Mouse (Mus musculus) T-helper 2 cell (primary cell): Measurements from ENCODE around the gene Mapk8ip1.

ENCODE experiments used
- in situ Hi-C: fragments of 300-600 bp; cut with MboI, MseI; formaldehyde crosslinking; loops from one replicate; pipeline ENCODE4 v1.15.1; 2025; ENCODE audit warnings: high pct_unique_total_duplicates

The Mapk8ip1 gene

DNA sequence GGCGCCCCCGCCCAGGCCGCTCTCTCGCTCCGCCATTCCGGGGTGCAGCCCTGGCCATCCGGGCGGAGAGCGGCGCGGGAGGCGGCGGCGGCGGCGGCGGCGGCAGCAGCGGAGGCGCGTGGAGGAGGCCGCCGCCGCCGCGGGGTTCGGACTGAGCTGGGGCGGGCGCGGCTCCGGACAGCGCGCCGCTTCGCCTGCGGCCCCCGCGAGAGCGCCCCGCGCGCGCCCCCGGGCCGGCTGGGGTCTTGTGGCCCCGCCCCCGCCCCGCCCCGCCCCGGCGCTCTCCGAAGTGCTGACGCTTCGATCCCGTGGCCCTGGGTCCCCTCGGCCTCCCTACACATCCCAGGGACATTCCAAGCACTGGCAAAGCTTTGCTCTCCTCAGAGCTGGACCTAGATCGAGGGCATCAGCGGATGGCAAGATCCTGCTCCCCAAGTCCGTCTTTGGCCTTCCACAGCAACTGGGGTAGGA lies at the start of gene Mapk8ip1:
Gene Mapk8ip1 (minus strand): TSS at position 173 of the 471 bp plus-strand sequence.
- in situ Hi-C loops: loop anchor here (25.0 kb wide), 1 partner anchor 1664 kb away; the partner anchor contains the start of gene Fnbp4

DNA sequence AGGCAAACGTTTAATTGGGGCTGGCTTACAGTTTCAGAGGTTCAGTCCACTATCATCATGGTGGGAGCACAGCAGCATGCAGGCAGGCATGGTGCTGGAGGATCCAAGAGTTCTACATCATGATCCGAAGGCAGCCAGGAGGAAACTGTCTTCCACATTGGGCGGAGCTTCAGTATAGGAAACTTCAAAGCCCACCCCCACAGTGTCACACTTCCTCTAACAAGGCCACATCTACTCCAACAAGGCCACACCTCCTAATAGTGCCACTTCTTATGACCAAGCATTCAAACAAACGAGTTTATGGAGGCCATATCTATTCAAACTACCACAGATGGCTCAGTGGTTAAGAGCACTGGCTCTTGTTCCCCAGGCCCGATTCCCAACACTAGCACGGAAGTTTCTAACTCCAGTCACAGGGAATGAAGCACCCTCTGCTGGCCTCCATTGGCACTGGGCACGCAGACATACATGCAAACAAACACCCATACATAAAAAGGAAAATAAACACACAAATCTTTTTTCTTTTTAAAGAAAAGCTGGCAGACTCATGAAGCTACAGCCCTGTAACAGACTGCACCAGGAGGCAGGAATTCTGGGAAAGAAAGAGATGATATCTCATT lies 46.2 kb upstream of the Mapk8ip1 start:
- in situ Hi-C loops: loop anchor here (5.0 kb wide), 1 partner anchor 475 kb away; no protein-coding TSS in a partner anchor

DNA sequence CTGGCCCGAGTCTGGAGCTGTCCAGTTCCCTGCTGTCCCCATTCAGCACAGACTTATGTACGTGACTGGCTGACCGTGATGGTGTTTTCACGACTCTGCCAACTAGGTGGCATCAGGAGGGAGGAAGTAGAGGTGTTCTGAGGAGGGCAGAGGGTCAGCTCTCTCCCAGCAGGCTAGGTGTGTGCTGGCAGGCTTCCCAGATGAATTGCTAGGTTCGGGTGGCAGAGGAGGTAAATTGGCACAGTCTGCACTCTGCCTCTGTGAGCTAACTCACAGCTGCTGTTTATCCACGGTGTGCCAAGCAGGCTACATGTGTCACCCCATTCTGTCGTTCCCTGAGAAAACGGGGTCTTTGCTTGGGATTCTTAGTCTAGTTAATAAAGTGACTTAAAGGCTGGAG lies 45.6 kb upstream of the Mapk8ip1 start:
- in situ Hi-C loops: loop anchor here (5.0 kb wide), 1 partner anchor 474 kb away; no protein-coding TSS in a partner anchor

DNA sequence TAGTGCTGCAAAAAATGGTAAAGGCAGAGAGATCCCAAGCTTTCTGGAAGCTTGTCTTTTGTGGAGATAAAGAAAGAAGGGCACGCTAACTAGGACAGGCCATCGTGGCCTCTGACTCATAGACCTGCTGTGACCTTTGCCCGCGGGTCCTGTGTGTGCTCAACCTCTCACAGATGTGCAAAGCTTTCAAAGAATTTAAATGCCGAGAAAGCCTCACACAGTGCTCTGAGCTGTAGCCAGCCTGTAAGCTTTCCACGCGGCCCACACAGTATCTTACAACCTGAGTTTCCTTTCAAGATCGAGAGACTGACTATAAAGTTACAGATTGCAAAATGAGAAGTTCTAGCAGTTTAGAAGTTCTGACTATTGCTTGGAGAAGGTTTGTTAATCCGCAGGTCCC lies 44.8 kb upstream of the Mapk8ip1 start:
- in situ Hi-C loops: loop anchor here (5.0 kb wide), 1 partner anchor 474 kb away; no protein-coding TSS in a partner anchor

DNA sequence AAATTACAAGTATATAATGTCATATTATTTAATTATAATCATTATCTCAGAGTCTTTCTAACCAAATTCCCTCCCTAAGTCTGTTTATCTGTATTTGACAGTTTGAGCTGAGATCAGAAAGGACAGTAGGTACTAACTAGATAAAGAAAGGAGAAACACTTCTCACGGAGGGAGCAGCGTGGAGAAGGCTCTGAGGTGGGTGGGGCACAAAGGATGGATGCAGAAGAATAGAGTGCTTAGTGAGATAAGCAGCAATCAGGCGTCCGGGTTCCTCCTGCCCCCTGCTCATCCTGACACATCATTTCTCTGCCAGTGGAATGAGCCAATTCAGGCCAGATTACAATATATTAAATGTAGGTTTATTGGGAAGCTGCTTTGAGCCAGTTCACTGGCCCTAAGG lies 43.3 kb upstream of the Mapk8ip1 start:
- in situ Hi-C loops: no loop called here

DNA sequence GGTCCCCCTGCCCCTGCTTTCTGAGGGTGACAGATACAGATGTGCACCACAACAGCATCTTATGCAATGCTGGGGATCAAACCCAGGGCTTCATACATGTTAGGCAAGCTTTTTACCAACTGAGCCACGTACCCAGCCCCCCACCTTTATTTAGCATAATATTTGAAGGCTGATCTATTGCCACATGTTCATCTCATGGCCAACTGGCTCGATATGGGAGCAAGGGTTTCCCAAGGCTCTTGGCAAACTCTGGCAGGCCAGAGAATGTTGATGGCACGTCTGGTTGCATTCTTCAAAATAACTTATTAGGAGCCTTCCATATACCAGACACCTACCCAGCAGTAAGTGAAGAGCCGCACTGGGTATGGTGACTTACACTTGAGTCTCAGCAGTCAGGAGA lies 42.2 kb upstream of the Mapk8ip1 start:
- in situ Hi-C loops: no loop called here

DNA sequence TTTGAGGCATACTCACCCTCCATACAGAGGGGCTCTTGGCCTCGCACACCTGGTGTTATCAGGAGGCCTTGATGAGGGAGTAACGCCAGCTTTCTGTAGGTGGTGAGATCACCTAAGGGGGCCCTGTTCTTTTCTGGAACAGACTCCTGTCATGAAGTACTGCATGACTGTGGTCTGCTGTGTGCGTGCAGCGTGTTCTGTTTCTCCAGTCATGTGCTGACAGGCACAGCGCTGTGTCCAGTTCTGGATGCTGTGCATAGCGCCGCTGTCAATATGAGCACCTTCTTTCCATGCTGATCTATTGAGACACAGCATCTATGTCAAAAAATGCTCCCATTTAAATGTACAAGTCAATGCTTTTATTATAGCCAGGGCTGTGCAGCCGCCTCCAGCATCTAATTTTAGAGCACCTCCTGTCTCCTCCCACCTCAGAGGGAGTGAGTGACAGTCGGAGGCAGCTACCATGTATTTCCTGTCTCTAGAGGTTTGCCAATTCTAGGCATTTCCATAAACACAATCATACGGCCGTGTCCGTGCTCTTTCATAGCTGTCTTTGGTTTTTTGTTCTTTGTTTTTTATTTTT lies 41.4 kb upstream of the Mapk8ip1 start:
- in situ Hi-C loops: no loop called here

DNA sequence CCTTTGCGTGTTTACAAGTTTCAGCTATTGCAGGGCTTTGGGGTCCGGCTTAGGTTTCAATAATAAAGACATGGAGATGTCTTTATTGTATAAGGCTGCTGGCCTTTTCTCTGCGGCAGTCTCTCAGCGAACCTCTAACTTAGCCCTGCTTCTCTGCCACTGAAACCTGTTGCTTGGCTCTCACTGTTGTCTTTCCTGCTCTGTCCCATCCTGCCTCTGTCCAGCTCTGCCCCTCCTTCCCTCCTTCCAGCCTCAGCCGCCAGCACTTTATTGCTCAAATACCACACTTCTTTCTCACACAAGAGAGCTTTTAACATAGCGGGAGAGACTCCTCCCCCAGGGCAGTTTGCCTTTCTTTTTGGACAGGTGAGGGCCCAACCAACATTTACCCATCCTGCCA lies 39.4 kb upstream of the Mapk8ip1 start:
- in situ Hi-C loops: no loop called here

DNA sequence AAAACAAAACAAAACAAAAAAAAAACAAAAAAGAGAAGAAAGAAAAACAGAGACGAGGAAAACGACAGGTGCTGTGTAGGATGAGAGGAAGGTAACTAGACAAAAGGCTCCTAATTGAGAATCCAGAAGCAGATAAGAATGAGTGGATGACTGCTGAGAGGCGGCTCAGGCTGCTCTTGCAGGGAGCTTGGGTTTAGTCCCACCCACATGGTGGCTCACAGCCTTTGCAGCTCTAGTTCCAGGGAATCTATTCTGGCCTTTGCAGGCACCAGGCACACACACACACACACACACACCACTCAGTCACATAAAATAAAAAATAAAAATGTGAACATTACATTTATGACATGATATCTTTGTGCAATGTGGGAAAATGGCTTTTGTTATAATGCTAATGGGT lies 37.5 kb upstream of the Mapk8ip1 start:
- in situ Hi-C loops: loop anchor here (5.0 kb wide), 1 partner anchor 61 kb away; no protein-coding TSS in a partner anchor

DNA sequence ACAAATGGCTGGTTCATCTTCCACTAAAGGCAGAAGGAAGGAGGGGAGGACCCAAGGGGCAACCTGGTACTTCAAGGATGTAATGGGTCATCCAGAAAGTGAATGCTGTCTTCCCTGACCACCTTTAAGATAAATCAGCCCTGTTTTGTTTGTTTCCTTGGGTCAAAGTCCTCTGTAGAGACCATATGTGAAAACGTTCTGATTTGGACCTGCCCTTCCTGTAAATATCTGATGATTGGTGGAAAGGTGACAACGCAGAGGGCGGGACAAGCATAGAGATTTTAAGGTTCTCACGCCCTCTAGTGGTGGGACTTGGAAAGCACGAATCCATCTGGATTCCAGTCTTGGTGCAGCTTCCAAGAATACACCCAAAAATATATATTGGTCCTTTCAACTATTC lies 36.8 kb upstream of the Mapk8ip1 start:
- in situ Hi-C loops: loop anchor here (5.0 kb wide), 1 partner anchor 61 kb away; no protein-coding TSS in a partner anchor

DNA sequence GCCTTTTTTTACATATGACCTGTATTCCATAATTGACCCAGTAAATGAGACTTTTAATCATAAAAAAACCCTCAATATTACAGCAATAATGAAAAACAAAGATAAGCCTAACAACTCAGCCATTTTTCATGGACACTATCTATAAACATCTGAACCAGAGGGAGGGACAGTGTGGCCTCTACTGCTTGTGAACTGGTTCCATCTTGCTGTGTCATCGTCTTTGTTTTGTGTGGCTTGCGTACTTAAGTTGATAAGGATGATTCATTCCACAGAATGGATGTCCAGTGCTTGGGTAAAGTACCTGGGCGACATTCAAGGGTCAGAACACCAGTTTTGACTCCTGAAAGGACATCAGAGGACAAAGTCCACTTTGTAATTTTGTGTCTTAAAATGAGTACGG lies 36.3 kb upstream of the Mapk8ip1 start:
- in situ Hi-C loops: loop anchor here (5.0 kb wide), 1 partner anchor 60 kb away; no protein-coding TSS in a partner anchor

DNA sequence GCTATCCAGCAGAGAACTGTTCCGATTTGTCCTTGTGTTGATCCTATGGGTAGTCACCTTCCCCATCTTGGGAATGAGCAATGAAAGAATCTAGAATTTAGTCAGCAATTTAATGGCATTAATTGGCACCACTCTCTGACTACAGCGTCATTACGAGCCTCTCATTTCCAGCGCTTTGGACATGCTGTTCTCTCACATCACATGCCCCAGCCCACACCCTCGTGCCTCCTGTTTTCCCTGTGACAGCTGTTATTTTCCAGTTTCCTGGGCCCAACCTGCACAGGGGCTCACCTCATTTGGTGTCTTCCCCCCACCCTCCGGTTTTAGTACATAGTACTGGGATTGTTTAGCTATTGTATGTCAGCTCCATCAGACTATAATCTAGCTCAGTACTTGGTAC lies 34.0 kb upstream of the Mapk8ip1 start:
- in situ Hi-C loops: loop anchor here (5.0 kb wide), 1 partner anchor 58 kb away; no protein-coding TSS in a partner anchor

DNA sequence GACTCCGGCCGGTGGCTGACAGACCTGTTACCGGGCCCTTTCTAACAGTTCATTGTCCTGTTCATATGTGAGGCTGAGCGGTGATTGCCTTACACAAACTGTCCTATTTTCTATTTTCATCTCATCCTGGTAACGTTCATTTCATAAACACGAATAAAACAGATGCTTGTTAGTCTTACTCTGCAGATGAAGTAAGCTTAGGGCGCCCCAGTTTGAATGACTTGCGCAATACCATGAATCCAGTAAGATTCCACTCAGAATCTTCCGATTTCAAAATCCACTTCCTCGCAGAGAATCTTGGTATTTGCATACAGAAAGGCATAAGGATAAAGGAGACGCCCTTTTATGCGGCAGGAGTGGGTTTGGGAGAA lies 33.3 kb upstream of the Mapk8ip1 start:
- in situ Hi-C loops: no loop called here

DNA sequence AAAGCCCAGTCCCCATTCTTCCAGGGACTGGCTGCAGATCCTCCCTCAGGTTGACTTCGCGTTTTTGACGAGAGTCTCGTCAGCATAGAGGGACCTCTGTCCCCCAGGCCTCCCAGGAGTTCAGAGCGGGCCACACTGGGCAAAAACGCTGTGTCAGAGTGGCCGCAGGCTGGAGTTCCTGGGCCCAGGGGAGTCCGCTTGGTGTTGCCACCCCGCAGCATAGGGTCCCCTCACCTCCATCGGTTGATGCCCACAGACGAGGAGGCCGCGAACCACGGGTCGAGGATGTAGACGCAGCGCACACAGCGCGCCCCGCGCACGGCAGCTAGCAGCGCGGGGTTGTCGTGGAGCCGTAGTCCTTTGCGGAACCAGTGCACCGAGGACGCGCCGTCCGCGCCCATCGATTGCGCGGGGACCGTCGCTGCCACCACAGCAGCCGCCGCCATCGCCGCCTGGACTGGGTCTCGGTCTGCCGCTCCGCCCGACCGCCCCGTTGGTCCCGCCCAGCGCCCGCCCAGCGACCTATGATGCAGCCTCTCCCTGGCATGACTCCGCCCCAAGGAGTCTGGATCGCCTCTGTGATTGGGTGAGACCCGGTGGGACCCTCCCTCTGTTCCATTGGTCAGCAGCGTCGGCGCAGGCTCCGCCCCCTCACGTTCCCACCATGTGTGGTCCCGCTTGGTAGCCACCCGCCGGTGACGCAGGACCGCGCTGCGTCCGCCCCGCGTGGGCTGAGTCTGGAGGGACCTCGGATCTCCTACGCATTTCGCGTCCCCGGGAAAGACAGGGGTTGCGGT lies 32.7 kb upstream of the Mapk8ip1 start, which contains the start of gene Cry2:
Gene Cry2 (minus strand): TSS at position 466 of the 797 bp plus-strand sequence.
- in situ Hi-C loops: no loop called here

DNA sequence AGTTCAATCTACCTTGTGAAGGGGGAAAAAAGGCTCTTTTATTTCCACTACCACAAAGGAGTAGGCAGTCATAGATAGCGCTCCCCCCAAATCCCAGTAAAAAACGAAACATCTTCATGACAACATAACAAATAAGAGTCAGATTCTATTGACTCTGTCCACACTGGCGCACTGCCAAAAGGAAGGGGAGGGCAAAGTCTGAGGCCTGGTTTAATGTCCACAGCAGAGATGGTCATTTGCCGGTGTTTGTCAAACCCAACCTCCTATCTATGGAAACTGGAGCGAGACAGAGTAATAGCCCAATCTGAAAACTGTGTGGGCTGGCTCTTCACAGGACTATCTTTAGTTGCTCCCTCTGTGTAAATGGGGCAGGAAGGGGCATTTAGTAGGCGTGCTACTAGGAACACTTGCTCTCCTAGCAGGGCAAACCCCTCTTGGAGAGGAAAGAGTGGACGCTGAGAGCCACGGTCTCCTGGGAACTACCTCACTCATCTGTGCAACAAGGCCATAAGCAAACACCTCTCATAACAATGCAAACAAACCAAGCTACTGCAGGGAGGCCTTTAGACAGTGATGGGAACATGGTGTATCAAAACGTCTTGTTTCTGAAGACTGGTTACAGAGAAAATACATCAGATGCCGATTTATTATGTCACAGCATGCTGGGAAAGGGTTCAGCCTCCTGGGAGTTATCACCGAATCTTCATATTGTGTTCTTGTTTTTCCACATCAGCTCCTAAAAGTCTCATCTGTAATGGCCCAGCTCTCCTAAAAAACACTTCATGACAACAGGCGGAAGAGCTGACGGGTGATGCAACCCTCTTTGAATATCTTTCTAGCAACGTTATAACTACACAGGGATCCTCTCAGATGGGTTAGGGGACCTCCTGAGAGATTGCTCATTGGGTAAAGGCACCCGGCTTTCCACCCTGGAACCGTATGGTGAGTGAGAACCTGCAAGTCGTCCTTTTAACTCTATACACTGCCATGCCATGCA lies 31.5 kb upstream of the Mapk8ip1 start:
- in situ Hi-C loops: no loop called here

DNA sequence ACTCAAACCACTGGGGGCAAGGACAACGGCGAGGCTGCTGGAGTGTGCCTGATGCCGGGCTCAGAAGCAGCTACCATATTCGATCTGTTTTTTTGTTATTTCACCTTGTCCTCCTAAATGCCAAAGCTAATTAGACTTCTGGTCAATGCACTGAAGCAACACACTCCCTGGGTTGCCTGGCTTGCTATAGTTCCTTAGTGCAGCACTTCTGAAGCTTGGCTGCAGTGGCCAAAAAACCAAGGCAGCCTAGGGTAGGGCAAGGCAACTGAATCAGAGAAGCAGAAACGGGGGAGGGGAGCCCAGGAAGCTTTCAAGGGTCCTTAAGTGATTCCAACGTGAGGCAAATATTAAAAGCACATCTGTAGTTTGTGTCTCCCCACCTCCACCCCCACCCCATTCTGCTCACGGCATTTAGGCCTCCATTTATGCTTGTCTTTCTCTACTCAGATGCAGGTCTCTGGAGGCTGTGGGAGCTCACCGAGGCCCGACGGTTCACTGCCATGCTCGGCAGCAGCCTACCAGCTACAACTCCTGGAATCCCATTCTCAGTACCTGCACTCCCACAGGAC lies 30.6 kb upstream of the Mapk8ip1 start:
- in situ Hi-C loops: no loop called here

DNA sequence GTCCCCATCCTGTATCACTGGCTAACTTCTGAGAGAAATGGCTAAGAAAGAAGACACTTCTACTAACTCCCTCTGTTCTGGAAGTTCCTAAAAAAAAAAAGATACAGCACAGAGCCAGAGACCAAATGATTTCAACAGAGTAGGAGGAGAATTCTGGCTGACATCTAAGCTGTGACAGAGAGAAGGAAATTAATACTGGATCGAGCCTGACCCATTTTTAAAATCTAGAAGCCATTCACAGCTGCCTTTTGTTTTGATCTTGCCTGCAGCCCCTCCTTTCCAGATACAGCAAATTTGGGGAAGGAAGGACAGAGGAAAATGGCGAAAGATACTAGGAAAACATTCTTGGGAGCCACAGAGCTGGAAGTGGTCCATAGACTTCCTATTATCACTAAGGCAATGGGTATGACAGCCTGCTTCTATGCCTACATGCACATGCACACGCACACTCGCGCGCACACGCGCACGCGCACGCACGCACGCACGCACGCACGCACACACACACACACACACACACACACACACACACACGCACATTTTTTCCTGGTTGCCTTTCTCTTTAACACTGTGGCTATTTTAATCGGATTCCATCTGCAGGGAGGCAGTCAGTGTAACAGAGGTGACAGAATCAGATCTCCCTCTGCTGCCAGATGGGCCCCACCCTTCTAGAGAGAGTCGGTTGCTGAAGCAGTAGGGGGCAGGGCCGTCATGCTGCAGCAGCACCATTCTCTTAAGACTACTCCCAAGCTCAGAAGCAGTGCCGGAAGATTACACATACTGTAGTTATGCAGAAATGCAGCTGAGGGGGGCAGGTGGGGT lies 29.9 kb upstream of the Mapk8ip1 start:
- in situ Hi-C loops: no loop called here

DNA sequence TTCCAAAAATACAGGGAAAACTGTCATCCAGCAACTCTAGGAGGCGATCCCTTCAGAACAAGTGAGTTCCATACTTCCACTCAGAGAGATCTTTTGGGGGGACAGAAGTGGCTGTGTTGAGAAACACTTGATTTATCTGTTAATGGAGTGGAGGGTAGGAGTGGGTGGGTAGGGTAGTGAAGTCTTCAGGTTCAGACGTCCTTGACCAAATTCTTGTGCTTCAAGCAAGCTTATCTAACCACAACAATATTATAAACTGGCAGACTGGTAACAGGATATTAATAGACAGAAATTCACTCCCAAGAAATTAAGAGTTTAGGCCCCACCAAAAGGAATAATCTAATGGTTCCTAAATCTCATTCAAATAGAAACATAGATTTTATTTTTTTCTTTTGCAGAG lies 29.0 kb upstream of the Mapk8ip1 start:
- in situ Hi-C loops: no loop called here

DNA sequence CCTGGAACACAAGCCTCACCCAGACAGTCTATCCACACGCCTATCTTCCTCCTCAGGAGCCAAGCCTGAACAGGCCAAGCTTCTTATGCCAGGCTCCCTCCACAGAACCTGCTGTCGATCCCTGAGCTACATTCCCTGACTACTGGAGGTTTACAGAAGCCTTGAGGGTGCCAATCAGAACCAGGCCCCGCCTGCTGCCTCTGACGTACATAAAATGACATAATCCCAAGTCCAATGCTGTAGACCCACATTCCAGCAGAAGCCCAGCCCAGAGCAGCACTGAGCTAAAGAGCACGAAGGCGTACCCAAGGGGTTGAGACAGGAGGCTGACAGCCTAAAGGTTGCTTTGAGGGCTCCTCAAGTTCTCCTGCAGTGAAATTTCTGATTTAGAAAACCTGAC lies 26.8 kb upstream of the Mapk8ip1 start:
- in situ Hi-C loops: no loop called here

DNA sequence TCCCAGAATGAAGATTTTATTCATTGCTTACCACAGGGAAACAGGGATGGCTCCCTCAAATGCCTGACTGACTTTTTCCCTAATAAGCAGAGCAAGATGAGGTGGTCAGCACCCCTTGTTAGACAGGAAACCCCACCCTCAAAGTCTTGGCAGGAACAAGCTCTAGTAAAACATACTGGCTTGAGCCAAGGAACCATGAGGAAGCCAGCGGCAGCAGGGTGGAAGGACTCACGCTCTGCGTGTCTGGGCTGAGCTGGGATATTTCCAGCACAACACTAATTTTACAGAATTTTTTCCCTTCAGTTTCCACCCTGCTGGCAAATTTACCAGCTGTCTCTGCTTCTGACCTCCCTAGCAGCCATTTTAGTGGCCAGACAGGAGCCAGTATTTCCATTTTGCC lies 25.4 kb upstream of the Mapk8ip1 start:
- in situ Hi-C loops: no loop called here
